Mouse (Mus musculus) limb, embryonic 14.5 days (tissue): ENCODE measurements at regions not wholly inside any gene's neighbourhood (a gene's known extent, or its start where the extent isn't known, plus 50 kb on each side); places are given as distances from the start of the nearest gene placed in this dataset.

Experiments
- ATAC-seq: fragments of 200-750 bp; cut with Nextera tagmentation; 2 replicates; pipeline ENCODE4 v1.8.0; 2017; ENCODE audit warnings: low read depth, moderate number of reproducible peaks, moderate TSS enrichment; ENCODE audit not compliant: low FRiP score
- DNase-seq: peaks from one replicate; pipeline ENCODE4 v3.0.0-alpha.2; 2015; ENCODE audit warnings: low spot score
- H3K27ac ChIP-seq: fragments of 300-500 bp; sonication (generic); replicated peaks from 2 replicates; pipeline ENCODE4 v1.5.1; 2014; ENCODE audit warnings: low read depth, mild to moderate bottlenecking, low read length, moderate library complexity, mixed read lengths
- H3K27me3 ChIP-seq: fragments of 300-500 bp; sonication (generic); 2 replicates; pipeline ENCODE4 v1.6.1; 2014; ENCODE audit warnings: low read length, mixed read lengths; ENCODE audit not compliant: control insufficient read depth, insufficient read depth
- H3K36me3 ChIP-seq: fragments of 300-500 bp; sonication (generic); 2 replicates; pipeline ENCODE4 v1.6.1; 2014; ENCODE audit warnings: mild to moderate bottlenecking, low read length, moderate library complexity, mixed read lengths; ENCODE audit not compliant: control insufficient read depth, insufficient read depth
- H3K4me1 ChIP-seq: fragments of 300-500 bp; sonication (generic); 2 replicates; pipeline ENCODE4 v1.6.1; 2014; ENCODE audit warnings: antibody characterized with exemption, low read length, mixed read lengths; ENCODE audit not compliant: control insufficient read depth, insufficient read depth
- H3K4me2 ChIP-seq: fragments of 300-500 bp; sonication (generic); replicated peaks from 2 replicates; pipeline ENCODE4 v1.6.1; 2014; ENCODE audit warnings: low read depth, mild to moderate bottlenecking, low read length, moderate library complexity; ENCODE audit not compliant: severe bottlenecking
- H3K4me3 ChIP-seq: fragments of 300-500 bp; sonication (generic); replicated peaks from 2 replicates; pipeline ENCODE4 v1.5.1; 2014; ENCODE audit warnings: low read length
- H3K9ac ChIP-seq: fragments of 300-500 bp; sonication (generic); 2 replicates; pipeline ENCODE4 v1.6.1; 2014; ENCODE audit warnings: mild to moderate bottlenecking, low read depth, low read length, moderate library complexity; ENCODE audit not compliant: severe bottlenecking
- H3K9me3 ChIP-seq: fragments of 300-500 bp; sonication (generic); 2 replicates; pipeline ENCODE4 v1.6.1; 2016; ENCODE audit warnings: low read length; ENCODE audit not compliant: control insufficient read depth
- POLR2A ChIP-seq: fragments of 200-500 bp; IDR thresholded peaks from 2 replicates; pipeline ENCODE4 v1.8.0; 2012; ENCODE audit warnings: inconsistent platforms, mild to moderate bottlenecking, moderate library complexity, borderline replicate concordance; ENCODE audit not compliant: insufficient read depth, insufficient read length; ENCODE audit errors: extremely low read depth
- WGBS: fragments of 180-500 bp; shearing (Covaris S2); extraction: QIAGEN DNeasy Blood & Tissue Kit; methylation state at CpG from one replicate; pipeline ENCODE4 v1.1.7; 2014; 5-methylcytosine and 5-hydroxymethylcytosine counted together

GRCm38 (mm10) chr4:124317042-124317441 lies 293.6 kb downstream of the 3100002H09Rik start:
- WGBS, result 25% methylated on average over 4 of the region's 4 CpGs
- Histone ChIP-seq H3K36me3 (no peaks in the 10 kb centered on the region), H3K9me3 (0 out of 2 replicates have a peak, but pooled peaks cover 2% of the 10 kb centered on the region), H3K4me3 (no peak overlapping the region), H3K4me1 (no peaks in the 10 kb centered on the region), H3K4me2 (no peak overlapping the region), H3K27me3 (no peaks in the 10 kb centered on the region), H3K27ac (no peak overlapping the region), H3K9ac (no peak overlapping the region)
- ATAC-seq (no peak), DNase-seq (peak; percentile 55)
- no peak for TF ChIP-seq POLR2A

GRCm38 (mm10) chr4:124311657-124312056 lies 298.9 kb downstream of the 3100002H09Rik start:
- TF ChIP-seq POLR2A, result no peak

GRCm38 (mm10) chr4:124310594-124310993 lies 300.0 kb downstream of the 3100002H09Rik start:
- Histone ChIP-seq H3K36me3 (no peaks in the 10 kb centered on the region), H3K9me3 (0 out of 2 replicates have a peak, but pooled peaks cover 2% of the 10 kb centered on the region), H3K27me3 (no peaks in the 10 kb centered on the region), H3K4me1 (no peaks in the 10 kb centered on the region), H3K9ac (no peak overlapping the region), H3K4me3 (no peak overlapping the region), H3K27ac (no peak overlapping the region), H3K4me2 (no peak overlapping the region)
- no peak for DNase-seq
- 12% methylated on average over 10 of the region's 10 CpGs for WGBS
- no peak for TF ChIP-seq POLR2A
- no peak for ATAC-seq

More at GRCm38 (mm10) chr4:124311657-124312056, 298.9 kb downstream of the 3100002H09Rik start:
- Histone ChIP-seq H3K4me1 (no peaks in the 10 kb centered on the region), H3K9ac (no peak overlapping the region), H3K27ac (no peak overlapping the region), H3K4me2 (no peak overlapping the region), H3K9me3 (0 out of 2 replicates have a peak, but pooled peaks cover 2% of the 10 kb centered on the region), H3K27me3 (no peaks in the 10 kb centered on the region), H3K4me3 (no peak overlapping the region), H3K36me3 (no peaks in the 10 kb centered on the region)
- DNase-seq, result no peak
- ATAC-seq, result no peak
- 69% methylated on average over 5 of the region's 5 CpGs for WGBS

GRCm38 (mm10) chr4:124305871-124306555 lies 304.6 kb downstream of the 3100002H09Rik start:
- Histone ChIP-seq H3K9me3 (no peaks in the 10 kb centered on the region), H3K4me2 (no peak overlapping the region), H3K4me1 (no peaks in the 10 kb centered on the region), H3K27ac (no peak overlapping the region), H3K36me3 (no peaks in the 10 kb centered on the region), H3K4me3 (no peak overlapping the region), H3K27me3 (no peaks in the 10 kb centered on the region), H3K9ac (no peak overlapping the region)
- DNase-seq, result no peak
- WGBS, result 70% methylated on average over 10 of the region's 10 CpGs
- no peak for TF ChIP-seq POLR2A
- ATAC-seq, result no peak

GRCm38 (mm10) chr4:124302950-124303349 lies 307.7 kb downstream of the 3100002H09Rik start:
- 62% methylated on average over 7 of the region's 7 CpGs for WGBS

More at GRCm38 (mm10) chr4:124302950-124303349, 307.7 kb downstream of the 3100002H09Rik start:
- Histone ChIP-seq H3K36me3 (no peaks in the 10 kb centered on the region), H3K9me3 (no peaks in the 10 kb centered on the region), H3K4me2 (no peak overlapping the region), H3K27ac (no peak overlapping the region), H3K4me1 (no peaks in the 10 kb centered on the region), H3K27me3 (no peaks in the 10 kb centered on the region), H3K9ac (no peak overlapping the region), H3K4me3 (no peak overlapping the region)
- TF ChIP-seq POLR2A, result no peak
- ATAC-seq (no peak), DNase-seq (no peak)
